Comparison of ENCODE assay signal across 10 mouse cellular contexts in the genomic region with DNA sequence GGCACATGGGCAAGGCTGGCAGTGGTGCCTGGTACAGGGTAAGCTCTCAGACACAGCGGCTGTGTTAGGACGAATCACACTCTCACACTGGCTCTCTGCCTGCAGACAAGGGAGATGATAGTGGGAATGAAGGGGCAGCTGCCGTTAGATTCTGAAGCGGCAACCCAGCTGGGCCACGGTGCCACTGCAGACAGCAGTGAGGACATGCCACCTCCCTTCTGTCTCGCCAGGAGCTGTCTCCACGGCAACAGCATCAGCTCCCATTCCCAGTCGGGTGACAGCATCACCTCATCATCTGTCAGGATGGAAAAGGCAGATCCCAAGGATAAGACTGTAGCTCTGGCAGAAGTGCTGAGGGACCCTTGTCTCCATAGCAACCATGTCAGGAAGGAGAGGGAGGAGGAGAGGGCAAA. TPM values are rescaled to one million over a fixed set of nuclear protein-coding genes. Genes with fewer than 3 reads are reported as not detected.
DNase-seq lines count a peak whose midpoint lies in the region; ATAC-seq lines count a peak whose summit lies in the region.
"Had no signal": no experiment of that assay in that cellular context is flagged by ENCODE, and none has a peak within 500 bp of the region (broad histone marks: within the 10 kb centered on the region; RNA-seq: fewer than 3 reads in every experiment).

No protein-coding gene starts in this region.

- WGBS in hindbrain, embryonic 12.5 days: 30% methylated on average over 8 of the region's 8 CpGs
- 11% methylated on average over 8 of the region's 8 CpGs for WGBS in midbrain, embryonic 14.5 days
- 79% methylated on average over 8 of the region's 8 CpGs for WGBS in kidney, embryonic 15.5 days

- peak overlapping the region; percentile 90 for H3K27ac ChIP-seq in hindbrain, embryonic 12.5 days
- peak overlapping the region; percentile 85 for H3K27ac ChIP-seq in midbrain, embryonic 14.5 days (replicated peaks; ENCODE audit: low read depth, low read length)
- no peak overlapping the region for H3K27ac ChIP-seq in kidney, embryonic 15.5 days
- H3K27ac ChIP-seq: stomach, embryonic 15.5 days had no signal

- peaks cover 61% of the 10 kb centered on the region for H3K36me3 ChIP-seq in hindbrain, embryonic 12.5 days
- peaks cover 64% of the 10 kb centered on the region for H3K36me3 ChIP-seq in midbrain, embryonic 14.5 days (ENCODE audit: control insufficient read depth, insufficient read depth, low read length)
- H3K36me3 ChIP-seq in kidney, embryonic 15.5 days: peaks cover 94% of the 10 kb centered on the region

- H3K9me3 ChIP-seq in hindbrain, embryonic 12.5 days (replicated peaks): peaks cover 2% of the 10 kb centered on the region; the same call in 1 of the 2 replicates
- no peaks in the 10 kb centered on the region for H3K9me3 ChIP-seq in midbrain, embryonic 14.5 days (ENCODE audit: control insufficient read depth, low read length)
- no peaks in the 10 kb centered on the region for H3K9me3 ChIP-seq in kidney, embryonic 15.5 days (replicated peaks)
- H3K9me3 ChIP-seq: stomach, embryonic 15.5 days had no signal

- peak overlapping the region; percentile 33; the same call in 1 of the 2 replicates for H3K9ac ChIP-seq in hindbrain, embryonic 12.5 days
- H3K9ac ChIP-seq in midbrain, embryonic 14.5 days (replicated peaks; ENCODE audit: low read length): peak overlapping the region; percentile 16; the same call in 1 of the 2 replicates
- no peak overlapping the region for H3K9ac ChIP-seq in kidney, embryonic 15.5 days
- H3K9ac ChIP-seq: stomach, embryonic 15.5 days had no signal

- peak; percentile 93 for ATAC-seq in hindbrain, embryonic 12.5 days (ENCODE audit: low FRiP score)
- ATAC-seq in midbrain, embryonic 14.5 days (ENCODE audit: low FRiP score, low TSS enrichment): peak; percentile 85
- no peak for ATAC-seq in kidney, embryonic 15.5 days (replicated peaks; ENCODE audit: low FRiP score)

- DNase-seq in cerebellum, adult 9-11 months: peak; percentile 69
- no peak for DNase-seq in cerebellum, adult 9-10 months
- DNase-seq in MN1 (ENCODE audit: low spot score): peak; percentile 92
- DNase-seq in midbrain, embryonic 14.5 days: peak; percentile 88
- no peak for DNase-seq in kidney, adult 8-10 months
- no peak for DNase-seq in thymus, postnatal 36 days
- DNase-seq: kidney, adult 9 months had no signal

- H3K4me2 ChIP-seq in hindbrain, embryonic 12.5 days (replicated peaks): peak overlapping the region; percentile 32
- peak overlapping the region; percentile 37 for H3K4me2 ChIP-seq in midbrain, embryonic 14.5 days (ENCODE audit: low read length)
- no peak overlapping the region for H3K4me2 ChIP-seq in kidney, embryonic 15.5 days
- H3K4me2 ChIP-seq: stomach, embryonic 15.5 days had no signal

- H3K4me1 ChIP-seq in hindbrain, embryonic 12.5 days: peaks cover 38% of the 10 kb centered on the region
- peaks cover 29% of the 10 kb centered on the region for H3K4me1 ChIP-seq in midbrain, embryonic 14.5 days (ENCODE audit: control insufficient read depth, insufficient read depth, low read length)
- H3K4me1 ChIP-seq in kidney, embryonic 15.5 days: peaks cover 20% of the 10 kb centered on the region
- H3K4me1 ChIP-seq: stomach, embryonic 15.5 days had no signal

- no peaks in the 10 kb centered on the region for H3K27me3 ChIP-seq in hindbrain, embryonic 12.5 days
- no peaks in the 10 kb centered on the region for H3K27me3 ChIP-seq in midbrain, embryonic 14.5 days (ENCODE audit: control insufficient read depth, insufficient read depth, low read length)
- H3K27me3 ChIP-seq in kidney, embryonic 15.5 days: no peaks in the 10 kb centered on the region
- H3K27me3 ChIP-seq: stomach, embryonic 15.5 days had no signal

- H3K4me3 ChIP-seq in hindbrain, embryonic 12.5 days: no peak overlapping the region
- no peak overlapping the region for H3K4me3 ChIP-seq in midbrain, embryonic 14.5 days (replicated peaks; ENCODE audit: low read depth, low read length)
- no peak overlapping the region for H3K4me3 ChIP-seq in kidney, embryonic 15.5 days (replicated peaks)
- H3K4me3 ChIP-seq: stomach, embryonic 15.5 days had no signal

RNA-seq across cellular contexts. Expression of a gene that starts 29.2 kb away (rescaled TPM):
- polyA plus RNA-seq in hindbrain, embryonic 12.5 days (2016; fragmentation: Nextera tagmentation; extraction: Ambion mirVana): 7.7 and 8.6 TPM in 2 replicates
- polyA plus RNA-seq in midbrain, embryonic 14.5 days (2014; fragmentation: Nextera tagmentation; extraction: Ambion mirVana): 12.0 and 13.1 TPM in 2 replicates
- polyA plus RNA-seq in kidney, embryonic 15.5 days (2015; fragmentation: Nextera tagmentation; extraction: Ambion mirVana): 3.5 and 4.2 TPM in 2 replicates

RNA-seq across cellular contexts. Expression of a gene that starts 37.0 kb away (rescaled TPM):
- polyA plus RNA-seq in hindbrain, embryonic 12.5 days (2016; fragmentation: Nextera tagmentation; extraction: Ambion mirVana): not detected in 2 replicates
- polyA plus RNA-seq in midbrain, embryonic 14.5 days (2014; fragmentation: Nextera tagmentation; extraction: Ambion mirVana): not detected in 2 replicates
- polyA plus RNA-seq in kidney, embryonic 15.5 days (2015; fragmentation: Nextera tagmentation; extraction: Ambion mirVana): 0.27 TPM in 1 of 2 replicates, not detected in the other
- polyA plus RNA-seq: stomach, embryonic 15.5 days had no signal

RNA-seq across cellular contexts. Expression of a gene that starts 42.9 kb away (rescaled TPM):
- 35.1 and 36.5 TPM in 2 replicates for polyA plus RNA-seq in hindbrain, embryonic 12.5 days (2016; fragmentation: Nextera tagmentation; extraction: Ambion mirVana)
- polyA plus RNA-seq in midbrain, embryonic 14.5 days (2014; fragmentation: Nextera tagmentation; extraction: Ambion mirVana): 7.6 and 13.7 TPM in 2 replicates
- 37.6 and 39.6 TPM in 2 replicates for polyA plus RNA-seq in kidney, embryonic 15.5 days (2015; fragmentation: Nextera tagmentation; extraction: Ambion mirVana)

RNA-seq across cellular contexts. Expression of a gene that starts 58.0 kb away (rescaled TPM):
- polyA plus RNA-seq in hindbrain, embryonic 12.5 days (2016; fragmentation: Nextera tagmentation; extraction: Ambion mirVana): 55.6 and 58.7 TPM in 2 replicates
- polyA plus RNA-seq in midbrain, embryonic 14.5 days (2014; fragmentation: Nextera tagmentation; extraction: Ambion mirVana): 99.3 and 105 TPM in 2 replicates
- 46.9 and 49.8 TPM in 2 replicates for polyA plus RNA-seq in kidney, embryonic 15.5 days (2015; fragmentation: Nextera tagmentation; extraction: Ambion mirVana)

Comparison
In these comparisons a context has a peak if more than half of its experiments do, and no peak if none do; other contexts are left out.
1. DNase-seq: peak in cerebellum, adult 9-11 months (single experiment), MN1 (single experiment) and midbrain, embryonic 14.5 days (single experiment); none in cerebellum, adult 9-10 months (single experiment), kidney, adult 8-10 months (0 of 2) and thymus, postnatal 36 days (0 of 2).